Mouse (Mus musculus) monocyte, adult 5-6 weeks (primary cell): ENCODE measurements around the gene Cdh4. TPM values are rescaled to one million over a fixed set of nuclear protein-coding genes. Genes with fewer than 3 reads are reported as not detected.

Experiments
- ATAC-seq: fragments of 153-309, 156-312 bp; replicated peaks from 2 replicates; pipeline ENCODE4 v1.8.0; 2017; ENCODE audit warnings: mild to moderate bottlenecking; ENCODE audit not compliant: low TSS enrichment, insufficient number of reproducible peaks, severe bottlenecking, poor library complexity, low FRiP score
- total RNA-seq: library from RNA; stranded (forward); fragments of 200-1000, 200-491, 200-594 nt; gene quantifications from 3 replicates; pipeline ENCODE4 v1.2.3, GENCODE M21; 2017

The Cdh4 gene
- not detected in 3 replicates for total RNA-seq

- no peak for ATAC-seq
These were observed at the start of gene Cdh4 for GRCm38 (mm10) chr2:179442191-179442540. Gene Cdh4, plus strand, starts transcription at chr2:179442431.

GRCm38 (mm10) chr2:179395442-179395841 lies 46.8 kb upstream of the Cdh4 start:
- ATAC-seq: no peak

- no peak for ATAC-seq
These were observed 42.5 kb upstream of the Cdh4 start for GRCm38 (mm10) chr2:179399645-179400249.

DNA sequence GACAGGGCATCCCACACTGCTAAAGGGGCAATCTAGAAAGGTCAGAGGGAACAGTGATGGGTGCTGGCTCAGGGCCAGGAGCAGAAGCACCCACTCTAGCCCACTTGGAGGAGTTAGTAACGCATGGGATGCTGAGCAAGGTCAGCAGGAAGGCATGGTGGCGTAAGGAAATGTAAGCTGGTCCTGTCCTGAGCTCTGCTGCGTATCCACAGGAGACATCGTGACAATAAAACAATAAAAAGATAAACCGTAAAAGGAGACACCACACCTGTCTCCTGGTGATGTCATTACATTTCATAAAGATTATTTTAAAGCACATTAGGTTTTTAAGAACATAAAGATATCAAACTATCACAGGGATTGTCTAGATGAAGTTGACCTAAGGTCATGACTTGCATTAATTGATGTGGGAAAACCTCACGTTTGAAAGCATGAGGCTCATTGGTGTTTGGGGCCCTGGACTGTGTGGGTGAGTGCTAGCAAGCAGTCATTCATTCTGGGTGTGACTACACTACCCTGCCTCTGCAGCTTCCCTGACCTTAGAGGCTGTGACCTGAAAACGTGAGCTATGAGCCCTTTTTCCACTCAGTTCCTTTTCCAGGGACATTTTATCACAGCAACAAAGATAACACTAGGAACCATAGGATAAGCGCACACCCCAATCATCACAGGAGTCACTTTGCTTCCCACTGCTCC lies 31.2 kb upstream of the Cdh4 start:
- no peak for ATAC-seq

DNA sequence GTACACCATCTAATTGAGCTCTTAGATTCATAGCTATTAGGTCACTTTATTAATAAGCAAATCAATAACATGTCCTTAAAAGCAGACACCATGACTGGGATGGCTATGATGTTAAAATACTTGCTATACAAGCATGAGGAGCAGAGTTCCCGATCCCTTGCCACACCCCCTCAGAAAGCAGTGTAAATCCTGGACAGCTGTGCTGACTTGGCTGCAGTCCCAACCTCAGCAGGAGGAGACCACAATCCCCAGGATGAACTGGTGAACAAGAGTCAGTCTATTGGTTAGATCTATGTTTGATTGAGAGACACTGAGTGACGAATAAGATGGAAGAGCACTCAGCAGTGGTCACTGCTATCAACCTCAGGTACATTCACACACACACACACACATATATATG lies 29.3 kb upstream of the Cdh4 start:
- no peak for ATAC-seq

- ATAC-seq: no peak
These were observed 28.0 kb upstream of the Cdh4 start for GRCm38 (mm10) chr2:179414253-179414652.

DNA sequence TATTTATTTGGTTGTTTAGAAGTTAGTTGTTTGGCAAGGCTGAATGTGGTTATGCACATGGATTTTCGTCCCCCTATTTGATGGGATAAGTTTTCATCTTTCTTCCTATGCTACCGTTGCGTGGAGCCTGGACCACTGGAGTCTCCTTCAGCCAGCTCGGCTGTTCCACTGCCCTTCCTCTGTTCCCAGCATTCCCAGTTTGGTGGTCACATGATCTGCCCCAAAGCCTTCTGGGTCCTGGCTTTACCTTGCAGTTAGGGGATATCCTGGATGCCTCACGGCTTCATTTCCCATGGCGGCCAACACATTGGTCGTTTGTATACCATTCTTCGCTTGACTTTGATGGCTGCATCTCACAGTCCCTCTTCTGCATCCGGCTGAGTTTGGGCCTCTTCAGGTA lies 27.5 kb upstream of the Cdh4 start:
- no peak for ATAC-seq

DNA sequence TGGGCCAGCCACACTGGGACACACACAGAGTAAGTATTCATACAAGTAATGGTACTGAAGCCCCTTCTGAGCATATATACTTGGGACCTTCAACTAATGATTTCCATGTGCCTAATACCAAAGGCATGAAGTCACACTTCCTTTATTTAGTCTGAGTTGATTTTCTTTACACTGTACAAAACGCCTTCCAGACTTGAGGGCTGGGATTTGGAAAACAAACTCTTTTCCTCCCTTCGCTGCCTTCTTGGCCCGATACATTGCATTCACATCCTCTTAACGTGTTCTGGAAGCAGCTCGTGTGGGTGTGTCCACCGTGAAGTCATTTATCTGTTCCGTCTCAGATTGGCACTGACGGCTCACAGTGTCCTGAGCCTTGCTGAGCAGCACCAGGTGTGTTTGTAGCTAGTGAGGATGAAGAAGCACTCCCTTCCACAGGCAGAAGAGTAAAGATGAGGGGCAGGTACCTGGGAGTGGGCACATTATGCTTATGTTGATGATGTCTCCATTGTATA lies 26.3 kb upstream of the Cdh4 start:
- no peak for ATAC-seq

- ATAC-seq: no peak
These were observed 25.5 kb upstream of the Cdh4 start for GRCm38 (mm10) chr2:179416587-179417227.

- no peak for ATAC-seq
These were observed 16.6 kb upstream of the Cdh4 start for GRCm38 (mm10) chr2:179425602-179426001.

GRCm38 (mm10) chr2:179428889-179429288 lies 13.3 kb upstream of the Cdh4 start:
- ATAC-seq: no peak

DNA sequence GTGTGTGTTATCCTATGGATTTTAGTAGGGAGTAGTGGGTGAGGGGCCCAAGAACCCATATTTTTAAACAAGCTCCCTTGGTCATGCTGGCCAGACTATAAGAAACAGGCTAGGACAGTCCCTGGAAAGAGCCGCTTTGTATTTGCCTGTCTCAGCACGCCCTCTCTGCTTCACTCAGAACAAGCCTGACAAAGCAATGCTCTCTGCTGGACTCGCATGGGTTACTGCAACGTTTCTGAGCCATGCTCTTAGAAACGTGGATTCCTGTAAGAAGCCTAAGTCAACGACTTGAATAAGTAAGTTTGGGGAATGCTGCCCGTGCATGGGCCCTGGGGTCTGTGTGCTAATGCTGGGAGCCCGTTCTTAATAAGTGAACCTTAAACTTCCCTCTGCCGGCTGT lies 2.1 kb upstream of the Cdh4 start:
- no peak for ATAC-seq

DNA sequence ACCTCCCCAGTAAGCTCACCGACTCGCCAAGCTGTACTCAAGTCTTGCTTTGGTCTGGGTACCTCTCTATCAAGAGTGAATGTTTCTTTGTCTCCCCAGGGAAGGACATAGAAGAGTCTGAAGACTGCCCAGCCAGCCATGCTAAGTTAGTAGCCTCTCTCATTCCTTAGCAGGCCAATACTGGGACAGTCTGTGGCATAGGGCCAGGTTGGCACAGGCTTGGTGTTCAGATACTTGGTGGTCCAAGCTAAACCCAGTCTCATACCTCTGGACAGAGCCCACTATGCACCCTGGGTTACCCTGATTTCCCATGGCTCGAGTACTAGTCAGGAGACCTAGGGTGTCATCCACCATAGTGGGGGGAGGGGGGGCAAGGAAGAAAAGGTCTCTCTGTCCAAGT lies 1.1 kb upstream of the Cdh4 start:
- ATAC-seq: no peak

DNA sequence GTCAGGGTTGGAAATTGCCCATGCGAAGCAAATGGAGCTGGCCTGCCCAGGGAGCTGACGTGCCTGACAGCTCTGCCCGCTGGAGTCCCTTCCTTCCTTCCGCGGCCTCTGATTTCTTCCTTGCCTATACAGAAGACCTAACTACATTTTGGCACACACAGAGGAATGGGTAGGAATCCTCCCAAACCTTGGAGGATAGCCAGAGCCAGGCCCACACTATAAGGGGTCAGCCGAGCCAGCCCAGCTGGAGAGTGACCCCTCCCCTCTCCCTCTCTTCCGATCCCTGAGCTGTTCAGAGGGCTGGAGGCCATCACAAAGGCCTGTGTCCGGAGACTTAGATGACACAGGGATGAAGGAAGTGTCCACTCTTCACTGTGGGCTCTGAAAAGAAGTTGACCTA lies 514 bp upstream of the Cdh4 start:
- no peak for ATAC-seq

GRCm38 (mm10) chr2:179442541-179443225 lies 452 bp downstream of the Cdh4 start:
- no peak for ATAC-seq

DNA sequence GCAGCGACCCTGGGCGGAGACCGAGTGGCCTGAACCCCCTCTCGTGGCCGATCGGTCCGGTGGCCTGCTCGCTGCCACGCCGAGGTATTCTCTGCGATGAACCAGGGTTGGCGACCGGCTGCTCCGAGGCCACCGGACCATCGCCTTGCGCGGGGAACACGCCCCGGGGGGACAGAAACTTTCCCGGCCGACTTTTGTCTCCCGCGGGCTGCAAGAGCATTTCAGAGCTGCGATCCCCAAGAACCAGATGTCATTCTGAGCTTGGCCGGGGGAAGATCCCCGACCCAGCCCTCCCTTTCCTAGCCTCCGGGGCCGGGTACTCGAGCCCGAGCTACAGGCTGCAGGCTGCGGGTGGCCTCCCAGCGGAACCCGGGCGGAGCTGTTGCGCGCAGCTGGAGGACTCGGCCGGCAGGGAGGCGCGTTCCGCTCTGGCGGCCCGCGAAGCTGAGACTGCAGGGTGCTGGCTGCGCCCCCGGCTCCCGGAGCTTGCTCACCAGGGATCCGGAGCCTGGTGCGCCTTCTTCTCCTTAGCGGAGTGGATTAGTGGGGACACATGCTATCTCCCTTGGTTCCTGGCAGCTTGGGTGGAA lies 1.1 kb downstream of the Cdh4 start:
- ATAC-seq: no peak

GRCm38 (mm10) chr2:179443959-179444358 lies 1.7 kb downstream of the Cdh4 start:
- ATAC-seq: no peak

DNA sequence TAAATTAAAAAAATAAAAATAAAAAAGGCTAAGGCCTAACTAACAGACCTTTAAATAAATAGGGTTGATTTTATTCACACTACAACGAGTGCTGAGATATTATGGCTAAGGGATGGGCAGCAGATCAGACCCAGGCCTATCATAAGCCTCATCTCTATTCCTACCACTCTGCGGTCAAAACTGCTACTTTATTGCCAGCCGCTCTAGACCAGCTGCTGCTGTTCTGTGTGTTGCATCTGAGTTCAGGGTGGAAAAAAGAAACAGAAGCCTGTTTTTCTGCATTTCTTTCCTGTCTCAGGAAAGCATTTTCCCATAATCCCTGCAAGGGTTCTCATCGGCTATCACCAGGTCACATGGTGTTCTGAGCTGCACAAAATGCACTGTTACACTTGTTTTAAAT lies 6.0 kb downstream of the Cdh4 start:
- ATAC-seq: no peak

GRCm38 (mm10) chr2:179449018-179449417 lies 6.8 kb downstream of the Cdh4 start:
- ATAC-seq: no peak
